In the genomic region with DNA sequence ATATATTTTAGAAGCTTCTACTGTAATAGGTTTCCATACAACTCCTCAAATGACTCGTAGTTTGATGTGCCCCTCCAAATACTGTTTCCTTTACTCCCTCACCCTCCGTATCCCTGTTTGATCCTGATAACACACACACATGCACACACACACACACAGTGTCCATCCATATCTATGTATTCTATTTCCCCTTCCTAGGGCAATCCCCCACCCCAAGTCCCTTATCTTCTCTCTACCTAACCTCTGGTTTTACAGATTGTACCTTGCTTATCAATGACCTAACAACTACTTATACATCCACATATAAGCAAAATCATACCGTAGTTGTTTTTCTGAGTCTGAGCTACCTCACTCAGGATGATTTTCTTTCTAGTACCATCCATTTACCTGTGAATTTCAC, we compare ENCODE assay signal across 17 mouse cellular contexts.
"Had no signal": no experiment of that assay in that cellular context is flagged by ENCODE, and none has a peak within 500 bp of the region (broad histone marks: within the 10 kb centered on the region; RNA-seq: fewer than 3 reads in every experiment).

No protein-coding gene starts in this region.

- H3K9me3 ChIP-seq: neural tube, embryonic 12.5 days; neural tube, embryonic 13.5 days; neural tube, embryonic 15.5 days; stomach, embryonic 15.5 days had no signal

- H3K27me3 ChIP-seq: neural tube, embryonic 12.5 days; neural tube, embryonic 13.5 days; neural tube, embryonic 15.5 days; stomach, embryonic 15.5 days had no signal

- H3K4me3 ChIP-seq: neural tube, embryonic 12.5 days; neural tube, embryonic 13.5 days; neural tube, embryonic 15.5 days; stomach, embryonic 15.5 days had no signal

- H3K36me3 ChIP-seq: neural tube, embryonic 12.5 days; neural tube, embryonic 13.5 days; neural tube, embryonic 15.5 days; stomach, embryonic 15.5 days had no signal

- H3K4me1 ChIP-seq: neural tube, embryonic 12.5 days; neural tube, embryonic 13.5 days; neural tube, embryonic 15.5 days; stomach, embryonic 15.5 days had no signal

- DNase-seq: retina, postnatal 1 day; right cerebral cortex, adult 18-20 months; right cerebral cortex, postnatal 14 days; right cerebral cortex, postnatal 25 days; right cerebral cortex, postnatal 4 days; spleen, adult 18-20 months; thymus, adult 18-20 months; thymus, adult 2 months; thymus, postnatal 14 days; thymus, postnatal 25 days; thymus, postnatal 36 days; thymus, postnatal 4 days had no signal

- H3K27ac ChIP-seq: neural tube, embryonic 12.5 days; neural tube, embryonic 13.5 days; neural tube, embryonic 15.5 days; stomach, embryonic 15.5 days; stomach, postnatal 0 days had no signal

- H3K9ac ChIP-seq: neural tube, embryonic 12.5 days; neural tube, embryonic 13.5 days; neural tube, embryonic 15.5 days; stomach, embryonic 15.5 days had no signal
